Mouse (Mus musculus): ENCODE results near the gene Mlx. TPM values are rescaled to one million over a fixed set of nuclear protein-coding genes. Genes with fewer than 3 reads are reported as not detected.

Gene Mlx
- polyA plus RNA-seq, 1 experiment from 2014 or later, result 109 TPM

GRCm38 (mm10) chr11:101134217-101134865, 47.3 kb downstream of the Mlx start:
- Histone ChIP-seq H3K27me3 (replicated peaks; ENCODE audit: control insufficient read depth, insufficient read depth, low read length) (no peaks in the 10 kb centered on the region), H3K4me3 (ENCODE audit: low read depth, low read length) (no peak overlapping the region), H3K9ac (ENCODE audit: low read length) (no peak overlapping the region), H3K4me1 (ENCODE audit: control insufficient read depth, insufficient read depth, low read length) (peaks cover under 1% of the 10 kb centered on the region; the same call in 1 of the 2 replicates), H3K36me3 (ENCODE audit: control insufficient read depth, insufficient read depth, low read length) (no peaks in the 10 kb centered on the region), H3K27ac (ENCODE audit: low read depth, low read length) (no peak overlapping the region), H3K9me3 (replicated peaks; ENCODE audit: control insufficient read depth, low read length) (no peaks in the 10 kb centered on the region), H3K4me2 (ENCODE audit: low read length) (no peak overlapping the region)
- no peak for DNase-seq (ENCODE audit: low spot score)
- 78% methylated on average over 13 of the region's 13 CpGs for WGBS
- no peak for ATAC-seq

- Histone ChIP-seq H3K4me1 (ENCODE audit: control insufficient read depth, insufficient read depth, low read length) (peaks cover 7% of the 10 kb centered on the region), H3K9me3 (replicated peaks; ENCODE audit: control insufficient read depth, low read length) (no peaks in the 10 kb centered on the region), H3K4me3 (ENCODE audit: low read depth, low read length) (no peak overlapping the region), H3K36me3 (ENCODE audit: control insufficient read depth, insufficient read depth, low read length) (no peaks in the 10 kb centered on the region), H3K27me3 (replicated peaks; ENCODE audit: control insufficient read depth, insufficient read depth, low read length) (no peaks in the 10 kb centered on the region), H3K4me2 (ENCODE audit: low read length) (no peak overlapping the region), H3K9ac (ENCODE audit: low read length) (no peak overlapping the region), H3K27ac (ENCODE audit: low read depth, low read length) (no peak overlapping the region)
- ATAC-seq (no peak), DNase-seq (ENCODE audit: low spot score) (no peak)
- WGBS, result 77% methylated on average over 7 of the region's 7 CpGs
Measured at GRCm38 (mm10) chr11:101137000-101137399, 49.9 kb downstream of the Mlx start.

- ATAC-seq (peak; percentile 30; the same call in 1 of the 2 replicates), DNase-seq (ENCODE audit: low spot score) (peak; percentile 45)
- peak overlapping the region; percentile 38 for H3K4me2 ChIP-seq (ENCODE audit: low read length)
- 0 out of 2 replicates have a peak overlapping the region, but pooled peaks have one; percentile 22 for H3K9ac ChIP-seq (ENCODE audit: low read length)
- no peaks in the 10 kb centered on the region for H3K9me3 ChIP-seq (replicated peaks; ENCODE audit: control insufficient read depth, low read length)
- H3K27me3 ChIP-seq (replicated peaks; ENCODE audit: control insufficient read depth, insufficient read depth, low read length), result no peaks in the 10 kb centered on the region
- H3K4me3 ChIP-seq (ENCODE audit: low read depth, low read length), result no peak overlapping the region
- H3K36me3 ChIP-seq (ENCODE audit: control insufficient read depth, insufficient read depth, low read length), result no peaks in the 10 kb centered on the region
- no peak overlapping the region; the same call in 1 of the 2 replicates for H3K27ac ChIP-seq (ENCODE audit: low read depth, low read length)
- WGBS, result 21% methylated on average over 15 of the region's 15 CpGs
- peaks cover 7% of the 10 kb centered on the region for H3K4me1 ChIP-seq (ENCODE audit: control insufficient read depth, insufficient read depth, low read length)
Measured at GRCm38 (mm10) chr11:101138536-101139181, 51.6 kb downstream of the Mlx start.

- peaks cover 7% of the 10 kb centered on the region for H3K4me1 ChIP-seq (ENCODE audit: control insufficient read depth, insufficient read depth, low read length)
- H3K27me3 ChIP-seq (replicated peaks; ENCODE audit: control insufficient read depth, insufficient read depth, low read length), result no peaks in the 10 kb centered on the region
- H3K9me3 ChIP-seq (replicated peaks; ENCODE audit: control insufficient read depth, low read length), result no peaks in the 10 kb centered on the region
- no peaks in the 10 kb centered on the region for H3K36me3 ChIP-seq (ENCODE audit: control insufficient read depth, insufficient read depth, low read length)
- WGBS, result 20% methylated on average over 27 of the region's 27 CpGs
- ATAC-seq, result peak; percentile 85
- peak overlapping the region; percentile 61 for H3K9ac ChIP-seq (ENCODE audit: low read length)
- DNase-seq (ENCODE audit: low spot score), result peak; percentile 92
- peak overlapping the region; percentile 52 for H3K27ac ChIP-seq (ENCODE audit: low read depth, low read length)
- H3K4me2 ChIP-seq (ENCODE audit: low read length), result peak overlapping the region; percentile 51
- peak overlapping the region; percentile 29 for H3K4me3 ChIP-seq (ENCODE audit: low read depth, low read length)
Measured at GRCm38 (mm10) chr11:101140164-101140819, 53.2 kb downstream of the Mlx start.

- Histone ChIP-seq H3K36me3 (ENCODE audit: control insufficient read depth, insufficient read depth, low read length) (no peaks in the 10 kb centered on the region), H3K27ac (ENCODE audit: low read depth, low read length) (no peak overlapping the region), H3K4me3 (ENCODE audit: low read depth, low read length) (no peak overlapping the region), H3K4me2 (ENCODE audit: low read length) (no peak overlapping the region), H3K27me3 (replicated peaks; ENCODE audit: control insufficient read depth, insufficient read depth, low read length) (no peaks in the 10 kb centered on the region), H3K4me1 (ENCODE audit: control insufficient read depth, insufficient read depth, low read length) (peaks cover 7% of the 10 kb centered on the region), H3K9me3 (replicated peaks; ENCODE audit: control insufficient read depth, low read length) (no peaks in the 10 kb centered on the region), H3K9ac (ENCODE audit: low read length) (no peak overlapping the region)
- ATAC-seq, result no peak
- WGBS, result 66% methylated on average over 8 of the region's 8 CpGs
- DNase-seq (ENCODE audit: low spot score), result no peak
Measured at GRCm38 (mm10) chr11:101141088-101141487, 54.0 kb downstream of the Mlx start.

Small RNA genes within 50 kb of the gene (microRNA-seq; reads per million reads assigned to microRNA genes)
- not detected for gene Gm27626

Other genes starting within 250 kb of the Mlx start
- 10.9 and 11.4 TPM in 2 replicates for gene Stat5b, start 236.6 kb upstream of the Mlx start, polyA plus RNA-seq (2014; fragmentation: Nextera tagmentation; extraction: Ambion mirVana)
- gene Stat5a, start 227.9 kb upstream of the Mlx start, polyA plus RNA-seq (2014; fragmentation: Nextera tagmentation; extraction: Ambion mirVana), result 0.69 and 0.96 TPM in 2 replicates
- 23.3 and 26.4 TPM in 2 replicates for gene Stat3, start 147.7 kb upstream of the Mlx start, polyA plus RNA-seq (2014; fragmentation: Nextera tagmentation; extraction: Ambion mirVana)
- gene Cavin1, start 116.4 kb upstream of the Mlx start, polyA plus RNA-seq (2014; fragmentation: Nextera tagmentation; extraction: Ambion mirVana), result 15.6 and 21.1 TPM in 2 replicates
- gene Atp6v0a1, start 77.8 kb upstream of the Mlx start, polyA plus RNA-seq (2014; fragmentation: Nextera tagmentation; extraction: Ambion mirVana), result 50.2 and 74.4 TPM in 2 replicates
- gene Naglu, start 17.3 kb upstream of the Mlx start, polyA plus RNA-seq (2014; fragmentation: Nextera tagmentation; extraction: Ambion mirVana), result 6.6 and 8.4 TPM in 2 replicates
- gene Hsd17b1, start 8.9 kb upstream of the Mlx start, polyA plus RNA-seq (2014; fragmentation: Nextera tagmentation; extraction: Ambion mirVana), result not detected in 2 replicates
- 52.9 and 54.9 TPM in 2 replicates for gene Coasy, start 4.7 kb upstream of the Mlx start, polyA plus RNA-seq (2014; fragmentation: Nextera tagmentation; extraction: Ambion mirVana)
- 39.8 and 54.3 TPM in 2 replicates for gene Psmc3ip, start 8.2 kb downstream of the Mlx start, polyA plus RNA-seq (2014; fragmentation: Nextera tagmentation; extraction: Ambion mirVana)
- gene Retreg3, start 32.6 kb downstream of the Mlx start, polyA plus RNA-seq (2014; fragmentation: Nextera tagmentation; extraction: Ambion mirVana), result 14.0 and 14.4 TPM in 2 replicates
- 84.9 and 87.8 TPM in 2 replicates for gene Tubg1, start 32.7 kb downstream of the Mlx start, polyA plus RNA-seq (2014; fragmentation: Nextera tagmentation; extraction: Ambion mirVana)
- 27.4 and 31.9 TPM in 2 replicates for gene Tubg2, start 68.6 kb downstream of the Mlx start, polyA plus RNA-seq (2014; fragmentation: Nextera tagmentation; extraction: Ambion mirVana)
- gene Cntnap1, start 83.2 kb downstream of the Mlx start, polyA plus RNA-seq (2014; fragmentation: Nextera tagmentation; extraction: Ambion mirVana), result 0.39 and 0.48 TPM in 2 replicates
- 4.6 and 5.5 TPM in 2 replicates for gene Plekhh3, start 84.1 kb downstream of the Mlx start, polyA plus RNA-seq (2014; fragmentation: Nextera tagmentation; extraction: Ambion mirVana)
- 0.10 TPM in 1 of 2 replicates, not detected in the other for gene Ccr10, start 88.2 kb downstream of the Mlx start, polyA plus RNA-seq (2014; fragmentation: Nextera tagmentation; extraction: Ambion mirVana)
- gene Ezh1, start 139.2 kb downstream of the Mlx start, polyA plus RNA-seq (2014; fragmentation: Nextera tagmentation; extraction: Ambion mirVana), result 16.1 and 22.4 TPM in 2 replicates
- 80.4 and 80.9 TPM in 2 replicates for gene Ramp2, start 158.8 kb downstream of the Mlx start, polyA plus RNA-seq (2014; fragmentation: Nextera tagmentation; extraction: Ambion mirVana)
- gene Vps25, start 166.4 kb downstream of the Mlx start, polyA plus RNA-seq (2014; fragmentation: Nextera tagmentation; extraction: Ambion mirVana), result 110 and 118 TPM in 2 replicates
- gene Wnk4, start 173.3 kb downstream of the Mlx start, polyA plus RNA-seq (2014; fragmentation: Nextera tagmentation; extraction: Ambion mirVana), result 3.0 and 3.4 TPM in 2 replicates
- gene Cntd1, start 191.7 kb downstream of the Mlx start, polyA plus RNA-seq (2014; fragmentation: Nextera tagmentation; extraction: Ambion mirVana), result 0.76 and 1.3 TPM in 2 replicates
- 237 and 260 TPM in 2 replicates for gene Coa3, start 191.8 kb downstream of the Mlx start, polyA plus RNA-seq (2014; fragmentation: Nextera tagmentation; extraction: Ambion mirVana)
- 172 and 177 TPM in 2 replicates for gene Becn1, start 215.0 kb downstream of the Mlx start, polyA plus RNA-seq (2014; fragmentation: Nextera tagmentation; extraction: Ambion mirVana)
- gene Psme3, start 228.9 kb downstream of the Mlx start, polyA plus RNA-seq (2014; fragmentation: Nextera tagmentation; extraction: Ambion mirVana), result 103 and 107 TPM in 2 replicates
- gene Aoc2, start 237.8 kb downstream of the Mlx start, polyA plus RNA-seq (2014; fragmentation: Nextera tagmentation; extraction: Ambion mirVana), result 0.94 and 1.1 TPM in 2 replicates
- 0.08 and 0.10 TPM in 2 replicates for gene Aoc3, start 243.3 kb downstream of the Mlx start, polyA plus RNA-seq (2014; fragmentation: Nextera tagmentation; extraction: Ambion mirVana)

Measured in forebrain, embryonic 14.5 days (tissue).